Mouse (Mus musculus): ENCODE results near the gene Trub1.

- TF ChIP-seq CTCF (IDR thresholded peaks at IDR 0.05; ENCODE audit: borderline replicate concordance, extremely low read depth, insufficient read depth, insufficient read length) (no peak), POLR2A (IDR thresholded peaks at IDR 0.05; ENCODE audit: borderline replicate concordance, extremely low read depth, insufficient read depth, insufficient read length, poor library complexity, severe bottlenecking) (no peak)
Observed at GRCm38 (mm10) chr19:57525693-57526092, 73.0 kb downstream of the Trub1 start.
